Mouse (Mus musculus) Patski (cell line): ENCODE data around the gene Mdm4. TPM values are rescaled to one million over a fixed set of nuclear protein-coding genes. Genes with fewer than 3 reads are reported as not detected.

Experiments
- ATAC-seq: fragments of 100-300 bp; one replicate; pipeline ENCODE4 v1.8.0; 2021
- CTCF ChIA-PET: fragments of 350-600 bp; sonication (Branson Sonifier 250); formaldehyde crosslinking; loops from one replicate; lab custom pipeline; 2022; ENCODE audit warnings: inconsistent platforms; lab: Charles Lee
- POLR2A ChIA-PET: fragments of 350-600 bp; sonication (Branson Sonifier 250); formaldehyde crosslinking; loops from one replicate; lab custom pipeline; 2022; ENCODE audit warnings: antibody characterized with exemption, inconsistent platforms; lab: Charles Lee
- DNase-seq: peaks from one replicate; pipeline ENCODE4 v3.0.0-alpha.2; 2011; ENCODE audit warnings: low read depth, low spot score
- H3K27me3 ChIP-seq: fragments of 371-371 bp; one replicate; pipeline ENCODE4 v1.5.1; 2021
- CTCF ChIP-seq: fragments of 100-300 bp; IDR thresholded peaks from one replicate; pipeline ENCODE4 v1.5.1; 2021
- in situ Hi-C: fragments of 300-500 bp; cut with MboI; formaldehyde crosslinking; loops from 3 replicates; pipeline ENCODE4 v1.11.1; 2018; ENCODE audit warnings: low pct_unique_long_range_greater_than_20kb, mixed read lengths
- polyA plus RNA-seq: library from polyadenylated mRNA; unstranded; gene quantifications from one replicate; pipeline ENCODE4 v1.2.3, GENCODE M21; 2021

The Mdm4 gene
- polyA plus RNA-seq, 1 experiment from 2014 or later = 59.2 TPM

GRCm38 (mm10) chr1:133071666-133072381, 41.5 kb upstream of the Mdm4 start:
- ChIA-PET CTCF (interaction anchor here (1.2 kb wide), 1 partner anchor 9 kb away, joined by 3 read pairs; no protein-coding TSS in a partner anchor), POLR2A (no interaction called here)
- in situ Hi-C loops = no loop called here
- ATAC-seq (no peak), DNase-seq (no peak)
- no peaks in the 10 kb centered on the region for H3K27me3 ChIP-seq
- TF ChIP-seq CTCF = no peak

GRCm38 (mm10) chr1:133070157-133070556, 39.8 kb upstream of the Mdm4 start:
- no peak for DNase-seq
- CTCF ChIA-PET = interaction anchor here (3.0 kb wide), 1 partner anchor 18 kb away, joined by 12 read pairs; no protein-coding TSS in a partner anchor
- no peak for ATAC-seq
- in situ Hi-C loops = no loop called here
- H3K27me3 ChIP-seq = no peaks in the 10 kb centered on the region
- POLR2A ChIA-PET = interaction anchor here (0.5 kb wide), 1 partner anchor 8 kb away, joined by 4 read pairs; no protein-coding TSS in a partner anchor
- no peak for TF ChIP-seq CTCF

DNA sequence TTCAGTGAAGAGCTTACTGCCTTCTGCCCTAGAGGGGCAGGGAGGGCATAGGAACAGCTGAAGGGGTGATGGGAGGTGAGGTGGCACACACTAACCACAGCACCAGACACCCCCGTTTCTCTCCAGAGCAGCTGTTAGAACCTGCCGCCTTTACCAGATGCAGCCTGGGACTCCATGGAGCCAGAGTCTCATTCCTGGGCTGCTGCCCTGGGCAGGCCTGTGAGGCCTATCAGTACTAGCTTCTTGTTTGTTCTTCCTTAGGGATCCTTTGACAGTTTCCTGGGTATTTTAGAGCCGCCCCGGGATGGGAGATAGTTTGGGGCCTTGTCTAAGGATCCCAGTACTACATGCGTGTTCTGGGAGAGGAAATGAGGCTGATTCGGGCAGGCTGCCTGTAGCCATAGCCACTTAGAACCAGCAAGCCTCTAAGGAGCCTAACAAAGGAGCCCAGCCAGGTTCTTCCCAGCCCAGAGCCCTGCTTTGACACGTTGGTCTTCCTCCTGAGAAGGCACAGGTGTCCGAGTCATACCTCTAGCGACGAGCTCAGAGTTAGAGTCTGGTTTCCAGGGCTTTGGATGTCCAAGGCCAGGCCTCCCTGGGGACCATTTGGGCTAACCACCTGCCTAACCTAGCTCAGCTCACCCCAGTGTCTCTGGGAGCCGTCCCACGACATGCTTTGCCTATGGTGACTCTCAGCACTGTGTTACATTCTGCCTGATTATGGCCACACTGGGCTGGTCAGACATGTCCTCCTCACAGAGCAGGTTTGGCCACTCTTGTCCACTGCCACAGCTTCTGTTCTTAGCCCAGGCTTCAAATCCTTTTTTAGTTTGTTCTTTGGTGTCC, 39.1 kb upstream of the Mdm4 start:
- POLR2A ChIA-PET = interaction anchor here (0.5 kb wide), 1 partner anchor 9 kb away, joined by 4 read pairs; no protein-coding TSS in a partner anchor
- ATAC-seq = no peak

GRCm38 (mm10) chr1:133068669-133069274, 38.4 kb upstream of the Mdm4 start:
- TF ChIP-seq CTCF = no peak
- DNase-seq (no peak), ATAC-seq (no peak)
- in situ Hi-C loops = no loop called here
- CTCF ChIA-PET = interaction anchor here (3.0 kb wide), 1 partner anchor 19 kb away, joined by 12 read pairs; no protein-coding TSS in a partner anchor
- POLR2A ChIA-PET = no interaction called here
- H3K27me3 ChIP-seq = no peaks in the 10 kb centered on the region

More for the DNA sequence above, 39.1 kb upstream of the Mdm4 start:
- CTCF ChIA-PET = interaction anchor here (3.0 kb wide), 1 partner anchor 18 kb away, joined by 12 read pairs; no protein-coding TSS in a partner anchor
- H3K27me3 ChIP-seq = no peaks in the 10 kb centered on the region
- no peak for DNase-seq
- no peak for TF ChIP-seq CTCF
- in situ Hi-C loops = no loop called here

DNA sequence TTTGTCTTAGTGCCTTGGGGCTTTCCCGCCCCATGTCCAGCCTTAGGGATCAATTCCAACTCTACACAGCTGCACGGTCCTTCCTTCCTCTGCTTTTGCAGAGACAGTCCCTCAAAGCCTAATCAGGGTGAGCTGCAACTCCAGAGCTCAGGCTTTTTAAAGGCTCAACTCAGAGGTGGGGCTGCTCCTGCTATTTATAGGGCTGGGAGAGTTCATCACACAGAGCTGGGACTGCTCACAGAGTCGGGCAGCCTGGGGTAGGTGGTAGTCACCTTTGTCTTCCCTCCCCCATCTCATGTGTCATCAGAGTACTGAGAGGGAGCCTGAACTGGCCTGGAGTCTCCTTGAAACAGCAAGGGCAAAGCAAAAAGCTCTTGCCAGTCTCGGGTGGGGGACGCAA, 37.9 kb upstream of the Mdm4 start:
- no peak for TF ChIP-seq CTCF
- in situ Hi-C loops = no loop called here
- no peaks in the 10 kb centered on the region for H3K27me3 ChIP-seq
- POLR2A ChIA-PET = no interaction called here
- ATAC-seq (no peak), DNase-seq (no peak)
- CTCF ChIA-PET = interaction anchor here (3.0 kb wide), 1 partner anchor 20 kb away, joined by 12 read pairs; no protein-coding TSS in a partner anchor

DNA sequence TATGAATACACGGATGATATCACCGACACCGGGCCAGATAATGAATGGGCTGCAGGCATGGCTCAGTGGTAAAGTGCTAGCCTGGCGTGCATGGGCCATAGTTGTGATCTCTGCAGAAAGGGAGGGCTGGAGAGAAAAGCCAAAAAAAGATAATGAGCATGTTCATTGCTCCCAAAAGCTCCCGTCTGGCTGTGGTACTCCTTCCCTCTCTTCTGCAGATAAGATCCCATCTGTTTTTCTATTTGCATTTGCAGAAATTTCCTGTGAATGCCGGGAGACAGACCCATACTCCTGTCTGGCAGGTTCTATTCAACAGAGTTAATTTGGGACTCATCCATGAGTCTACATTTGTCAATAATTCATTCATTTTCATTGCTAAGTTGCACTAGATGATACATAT, 32.8 kb upstream of the Mdm4 start:
- DNase-seq (no peak), ATAC-seq (no peak)
- ChIA-PET POLR2A (interaction anchor here (1.0 kb wide), 1 partner anchor 15 kb away, joined by 3 read pairs; no protein-coding TSS in a partner anchor), CTCF (interaction anchor here (0.7 to 1.1 kb wide), 2 partner anchors 12 to 24 kb away, joined by 3 read pairs; no protein-coding TSS in a partner anchor)
- no peaks in the 10 kb centered on the region for H3K27me3 ChIP-seq
- no peak for TF ChIP-seq CTCF
- in situ Hi-C loops = no loop called here

- CTCF ChIA-PET = no interaction called here
- POLR2A ChIA-PET = no interaction called here
- DNase-seq = no peak
- in situ Hi-C loops = no loop called here
- ATAC-seq = no peak
- no peak for TF ChIP-seq CTCF
- H3K27me3 ChIP-seq = no peaks in the 10 kb centered on the region
Observed at GRCm38 (mm10) chr1:133060681-133061080, 30.3 kb upstream of the Mdm4 start.

DNA sequence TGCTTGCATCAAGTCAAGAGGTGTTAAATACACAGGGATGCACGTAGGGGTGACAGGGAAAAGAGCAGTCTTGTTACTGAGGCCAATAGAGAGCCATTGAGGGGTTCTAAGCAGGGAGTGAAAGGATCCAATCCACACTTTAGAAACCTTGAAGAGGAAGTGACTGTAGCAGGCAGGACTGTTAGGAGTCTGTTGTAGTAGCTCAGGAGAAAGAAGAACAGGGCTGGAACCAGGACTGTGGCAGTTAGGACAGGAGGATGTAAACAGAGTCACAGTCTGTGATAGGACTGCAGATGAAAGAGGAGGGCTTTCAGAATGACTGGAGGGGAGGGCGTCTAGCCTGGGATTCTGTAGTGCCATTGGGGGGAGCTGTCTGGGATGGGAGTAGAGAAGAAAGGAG, 29.2 kb upstream of the Mdm4 start:
- ATAC-seq = no peak
- CTCF ChIA-PET = no interaction called here
- POLR2A ChIA-PET = no interaction called here
- TF ChIP-seq CTCF = no peak
- in situ Hi-C loops = no loop called here
- H3K27me3 ChIP-seq = no peaks in the 10 kb centered on the region
- DNase-seq = no peak

- no peaks in the 10 kb centered on the region for H3K27me3 ChIP-seq
- CTCF ChIA-PET = interaction anchor here (0.7 kb wide), 1 partner anchor 27 kb away, joined by 3 read pairs; no protein-coding TSS in a partner anchor
- ATAC-seq = peak; percentile 58
- in situ Hi-C loops = no loop called here
- no peak for DNase-seq
- POLR2A ChIA-PET = no interaction called here
- no peak for TF ChIP-seq CTCF
Observed at GRCm38 (mm10) chr1:133057345-133058034, 27.1 kb upstream of the Mdm4 start.
